Comparison of ENCODE assay signal across 20 mouse cellular contexts in genomic region chr3:68491516-68491915, GRCm38 (mm10).
DNase-seq lines count a peak whose midpoint lies in the region; ATAC-seq and TF ChIP-seq lines count a peak whose summit lies in the region.
"Had no signal": no experiment of that assay in that cellular context is flagged by ENCODE, and none has a peak within 500 bp of the region (broad histone marks: within the 10 kb centered on the region; RNA-seq: fewer than 3 reads in every experiment).

No protein-coding gene starts in this region.

- DNase-seq in heart, adult 8-10 months (ENCODE audit: low spot score), result no peak
- DNase-seq in layer of hippocampus, adult 2 months (ENCODE audit: low spot score in 2 of 2), result no peak
- DNase-seq in layer of hippocampus, postnatal 10 days (ENCODE audit: low spot score in 2 of 2), result no peak
- DNase-seq in ES-E14 (ENCODE audit: low read depth, low spot score), result no peak
- no peak for DNase-seq in ovary, postnatal 10 days (ENCODE audit: low spot score)
- DNase-seq: cerebellum, adult 9-10 months; gastrocnemius, postnatal 10 days; heart, postnatal 36 days; kidney, adult 18-20 months; liver, embryonic 13.5 days; retina, postnatal 1 day; right cerebral cortex, postnatal 4 days had no signal

- H3K4me3 ChIP-seq in heart, embryonic 15.5 days, result no peak overlapping the region
- H3K4me3 ChIP-seq in layer of hippocampus, adult 2 months, result no peak overlapping the region
- H3K4me3 ChIP-seq in ES-E14 (ENCODE audit: insufficient read depth in 1 of 2, low read depth in 1 of 2, low read length in 2 of 2, poor library complexity in 1 of 2, severe bottlenecking in 1 of 2), result peak overlapping the region; percentile 33 to 93; a peak in 3 of 4 replicates
- no peak overlapping the region for H3K4me3 ChIP-seq in stomach, embryonic 14.5 days (ENCODE audit: low read depth, low read length)
- H3K4me3 ChIP-seq: embryonic facial prominence, embryonic 13.5 days; forebrain, embryonic 10.5 days; left cerebral cortex, adult 2 months; liver, embryonic 13.5 days; midbrain, embryonic 12.5 days had no signal

- no peaks in the 10 kb centered on the region for H3K36me3 ChIP-seq in heart, embryonic 15.5 days
- H3K36me3 ChIP-seq in ES-E14 (ENCODE audit: control insufficient read depth, insufficient read depth, low read length, poor library complexity, severe bottlenecking), result no peaks in the 10 kb centered on the region
- no peaks in the 10 kb centered on the region for H3K36me3 ChIP-seq in stomach, embryonic 14.5 days (ENCODE audit: control insufficient read depth, insufficient read depth, low read length)
- H3K36me3 ChIP-seq: embryonic facial prominence, embryonic 13.5 days; forebrain, embryonic 10.5 days; liver, embryonic 13.5 days; midbrain, embryonic 12.5 days had no signal

- H3K27me3 ChIP-seq in heart, embryonic 15.5 days, result no peaks in the 10 kb centered on the region
- H3K27me3 ChIP-seq in stomach, embryonic 14.5 days (ENCODE audit: control insufficient read depth, insufficient read depth, low read length), result no peaks in the 10 kb centered on the region
- H3K27me3 ChIP-seq: embryonic facial prominence, embryonic 13.5 days had no signal

- peak overlapping the region; percentile 98 for H3K27ac ChIP-seq in heart, embryonic 15.5 days
- H3K27ac ChIP-seq in layer of hippocampus, adult 2 months, result peak overlapping the region; percentile 94; the same call in 1 of the 2 replicates
- H3K27ac ChIP-seq in ES-E14 (ENCODE audit: insufficient read depth, low read depth, low read length, poor library complexity, severe bottlenecking), result peak overlapping the region; percentile 98
- H3K27ac ChIP-seq in stomach, embryonic 14.5 days (ENCODE audit: low read length), result peak overlapping the region; percentile 96; the same call in 1 of the 2 replicates
- H3K27ac ChIP-seq: left cerebral cortex, adult 2 months; liver, embryonic 13.5 days; macrophage; midbrain, embryonic 12.5 days had no signal

- no peak for TF ChIP-seq CTCF in layer of hippocampus, adult 2 months (conservative IDR thresholded peaks at IDR 0.05)

- peaks cover 32% of the 10 kb centered on the region for H3K4me1 ChIP-seq in heart, embryonic 15.5 days (replicated peaks)
- H3K4me1 ChIP-seq in ES-E14 (ENCODE audit: control insufficient read depth in 2 of 2, insufficient read depth in 2 of 2, low read length in 2 of 2, poor library complexity in 1 of 2), result peaks cover 10 to 15% of the 10 kb centered on the region in 2 experiments
- peaks cover 18% of the 10 kb centered on the region; the same call in 1 of the 2 replicates for H3K4me1 ChIP-seq in stomach, embryonic 14.5 days (ENCODE audit: control insufficient read depth, insufficient read depth, low read length)

- in situ Hi-C loops in ES-E14 (cut with MboI; ENCODE audit: low sequenced_read_pairs in 2 of 2, unreplicated experiment in 2 of 2), result no loop called here

- H3K4me2 ChIP-seq in heart, embryonic 15.5 days, result no peak overlapping the region
- no peak overlapping the region for H3K4me2 ChIP-seq in stomach, embryonic 14.5 days (replicated peaks; ENCODE audit: low read depth, low read length)
- H3K4me2 ChIP-seq: liver, embryonic 13.5 days; midbrain, embryonic 12.5 days had no signal

- H3K9me3 ChIP-seq in heart, embryonic 15.5 days (replicated peaks), result no peaks in the 10 kb centered on the region
- no peaks in the 10 kb centered on the region for H3K9me3 ChIP-seq in ES-E14 (ENCODE audit: control insufficient read depth, insufficient read depth, low read depth, low read length)
- H3K9me3 ChIP-seq in stomach, embryonic 14.5 days (ENCODE audit: control insufficient read depth, low read depth, low read length), result no peaks in the 10 kb centered on the region
- H3K9me3 ChIP-seq: embryonic facial prominence, embryonic 13.5 days; forebrain, embryonic 10.5 days; liver, embryonic 13.5 days; midbrain, embryonic 12.5 days had no signal

- no peak overlapping the region for H3K9ac ChIP-seq in heart, embryonic 15.5 days
- H3K9ac ChIP-seq in ES-E14 (ENCODE audit: insufficient read depth, low read depth, low read length, poor library complexity, severe bottlenecking), result peak overlapping the region; percentile 36; the same call in 1 of the 2 replicates
- no peak overlapping the region for H3K9ac ChIP-seq in stomach, embryonic 14.5 days (replicated peaks; ENCODE audit: low read depth, low read length)
- H3K9ac ChIP-seq: embryonic facial prominence, embryonic 13.5 days; liver, embryonic 13.5 days; midbrain, embryonic 12.5 days had no signal

- WGBS in heart, embryonic 15.5 days, result 74% methylated on average over 6 of the region's 6 CpGs
- 65% methylated on average over 6 of the region's 6 CpGs for WGBS in stomach, embryonic 14.5 days

- no peak for ATAC-seq in heart, embryonic 15.5 days (replicated peaks; ENCODE audit: insufficient number of reproducible peaks, insufficient read depth, low FRiP score, low read depth)
- no peak for ATAC-seq in stomach, embryonic 14.5 days (ENCODE audit: insufficient number of reproducible peaks, insufficient read depth, low FRiP score, low read depth)
- ATAC-seq: hindbrain, embryonic 16.5 days had no signal

TF ChIP-seq in ES-E14, 5 proteins besides CTCF, POLR2A, EP300 and RAD21:
- TF ChIP-seq ZNF384 (IDR thresholded peaks at IDR 0.05; ENCODE audit: low read depth, low read length) (no peak), ZC3H11A (IDR thresholded peaks at IDR 0.05; ENCODE audit: borderline replicate concordance, low read depth, low read length) (no peak), HCFC1 (IDR thresholded peaks at IDR 0.05; ENCODE audit: borderline replicate concordance, insufficient read depth, low read length) (no peak)

Comparison
In these comparisons a context has a peak if more than half of its experiments do, and no peak if none do; other contexts are left out.
1. H3K4me3 ChIP-seq: peak in ES-E14 (2 of 2); none in heart, embryonic 15.5 days (single experiment), layer of hippocampus, adult 2 months (single experiment) and stomach, embryonic 14.5 days (single experiment).
2. Peak in every context shown above with its lines, with median percentiles within 50 percentile points of each other: H3K27ac ChIP-seq.